Mouse (Mus musculus): ENCODE data around the gene Csnk2a1. TPM values are rescaled to one million over a fixed set of nuclear protein-coding genes. Genes with fewer than 3 reads are reported as not detected.
"Not testable (repeated sequence)": the region's sequence is repeated elsewhere in the genome, so short reads cannot be mapped to it uniquely, and the experiment has no call there.

Gene Csnk2a1
- total RNA-seq (2021): 100 to 1,000 TPM in 1 of 2 experiments, 10 to 100 TPM in 1; 96.6 to 109 TPM
- long read RNA-seq, experiment 1, full-length matches to known transcripts: 4 of 29 reads
- long read RNA-seq, experiment 1, partial matches to known transcripts: 6 of 29 reads
- long read RNA-seq, experiment 1, other reads (novel, unspliced or antisense): 19 of 29 reads
- long read RNA-seq, experiment 2, partial matches to known transcripts: 0 of 5 reads
- long read RNA-seq, experiment 2, other reads (novel, unspliced or antisense): 5 of 5 reads

DNA sequence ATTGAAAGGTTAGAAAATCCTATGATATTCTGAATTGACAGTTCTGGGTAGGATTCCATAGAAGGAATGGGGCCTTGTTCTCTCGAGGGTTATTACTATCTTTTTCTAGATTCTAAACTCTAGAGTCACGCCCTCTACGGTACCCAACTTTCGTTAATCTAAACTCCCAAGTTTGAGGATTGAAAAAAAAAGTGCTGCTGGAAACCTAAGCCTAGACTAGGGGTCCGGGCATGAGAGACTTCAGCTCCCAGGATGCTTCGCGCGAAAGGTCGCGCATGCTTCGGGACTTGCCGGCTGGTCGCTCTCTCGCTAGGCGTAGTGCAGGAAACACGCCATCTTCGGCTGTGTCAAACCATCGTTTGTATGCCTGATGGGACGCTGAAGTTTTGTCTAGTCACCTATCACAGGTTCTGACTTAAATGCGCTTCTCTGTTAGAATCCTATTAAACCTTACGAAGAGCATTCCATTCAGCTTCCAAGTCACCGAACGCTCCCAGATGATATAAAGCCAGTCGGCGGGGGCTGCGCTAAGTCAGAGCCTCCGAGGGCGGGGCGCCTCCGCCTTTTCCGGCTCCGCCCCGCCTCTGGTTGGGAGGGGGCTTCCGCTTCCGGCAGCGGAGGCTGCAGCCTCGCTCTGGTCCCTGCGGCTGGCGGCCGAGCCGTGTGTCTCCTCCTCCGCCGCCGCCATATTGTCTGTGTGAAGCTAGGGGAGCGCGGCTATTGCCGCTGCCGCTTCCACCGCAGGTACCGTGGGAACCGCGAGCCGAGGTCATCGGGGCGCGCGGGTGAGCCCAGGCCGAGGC is at the start of gene Csnk2a1:
TSS of gene Csnk2a1 (plus strand) at position 592 of the 803 bp plus-strand sequence.
- DNase-seq: peak; percentile 94

DNA sequence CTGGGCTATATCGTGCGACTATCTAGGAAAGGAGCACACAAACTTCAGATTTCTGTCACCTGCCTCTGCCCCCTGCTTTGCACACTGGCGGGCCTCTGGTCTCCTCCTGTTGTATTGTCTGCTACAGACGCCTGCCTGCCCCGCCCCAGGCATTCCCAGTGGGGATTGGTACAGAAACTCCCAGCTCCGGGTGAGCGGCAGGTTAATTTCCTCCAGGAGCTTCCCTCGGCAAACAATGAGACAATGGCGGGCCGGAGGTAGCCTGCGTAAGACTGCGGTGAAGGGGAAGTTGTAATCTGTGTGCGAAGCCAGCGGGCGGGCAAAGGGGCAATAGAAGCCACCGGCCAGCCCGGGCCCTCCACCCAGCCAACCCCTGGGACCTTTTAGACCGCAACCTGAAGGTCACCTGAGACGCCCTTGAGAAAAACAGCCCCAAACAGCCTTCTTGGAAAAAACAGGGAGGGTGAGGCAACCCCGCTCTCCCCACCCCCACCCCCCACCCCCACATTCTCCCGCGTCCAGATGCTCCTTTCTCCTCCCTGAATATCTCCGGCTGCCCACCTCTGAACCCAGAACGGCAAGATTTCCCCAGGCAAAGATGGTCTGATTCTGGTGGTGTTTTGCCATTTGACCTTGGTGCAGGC is 49.4 kb upstream of the Csnk2a1 start:
- peak; percentile 54 for DNase-seq

DNA sequence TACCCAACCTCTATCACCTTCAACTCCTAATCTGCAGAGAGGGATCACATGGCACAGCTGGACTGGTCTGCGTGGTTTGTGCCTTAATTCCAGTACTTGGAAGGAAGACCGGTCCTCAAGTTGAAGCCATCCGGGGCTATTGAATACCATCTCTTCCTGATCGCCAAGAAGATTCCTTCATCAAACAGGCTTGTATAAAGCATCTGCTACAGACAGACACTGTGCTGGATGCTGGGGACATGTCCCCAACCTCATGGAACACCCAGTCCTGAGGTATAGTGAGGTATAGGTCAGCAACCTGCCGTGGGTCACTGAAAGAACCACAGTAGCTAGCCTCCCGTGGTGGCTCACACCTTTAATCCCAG is 48.9 kb upstream of the Csnk2a1 start:
- no peak for DNase-seq

DNA sequence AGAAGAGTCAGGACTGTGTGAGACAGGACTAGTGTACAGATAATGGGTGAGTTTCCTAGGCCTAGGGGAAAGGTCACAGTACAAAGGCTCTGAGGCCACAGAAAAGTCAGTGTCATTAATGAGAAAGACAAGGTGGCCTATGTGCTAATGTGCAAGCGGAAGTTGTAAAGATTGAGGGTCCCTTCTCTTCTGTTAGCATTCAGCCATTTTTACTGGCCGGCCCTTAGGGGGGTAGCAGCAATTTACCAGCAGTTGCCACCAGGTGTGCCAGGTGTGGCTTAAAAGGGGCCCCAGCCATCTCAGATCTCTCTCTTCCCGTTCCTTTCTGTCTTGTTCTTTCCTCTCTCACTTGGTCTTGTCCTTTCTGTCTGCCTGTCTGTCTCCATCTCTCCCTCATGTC is 48.3 kb upstream of the Csnk2a1 start:
- DNase-seq: no peak

DNA sequence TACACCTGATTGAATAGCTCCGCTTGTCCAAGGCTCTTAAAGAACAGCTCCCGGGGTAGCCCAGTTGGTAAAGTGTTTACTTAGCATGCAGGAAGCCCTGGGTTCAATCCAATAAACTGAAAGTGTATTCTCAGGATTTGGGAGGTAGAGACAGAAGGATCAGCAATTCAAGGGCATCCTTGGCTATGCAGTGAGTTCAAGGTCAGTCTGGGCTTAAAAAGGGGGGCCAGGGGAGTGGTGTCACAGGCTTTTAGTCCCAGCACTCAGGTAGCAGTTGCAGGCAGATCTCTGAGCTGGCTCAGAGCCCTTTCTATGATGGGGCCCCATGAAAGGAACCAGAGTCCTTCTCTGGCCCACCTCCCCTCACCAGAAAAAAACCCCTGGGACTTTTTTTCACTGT is 47.3 kb upstream of the Csnk2a1 start:
- DNase-seq: no peak

DNA sequence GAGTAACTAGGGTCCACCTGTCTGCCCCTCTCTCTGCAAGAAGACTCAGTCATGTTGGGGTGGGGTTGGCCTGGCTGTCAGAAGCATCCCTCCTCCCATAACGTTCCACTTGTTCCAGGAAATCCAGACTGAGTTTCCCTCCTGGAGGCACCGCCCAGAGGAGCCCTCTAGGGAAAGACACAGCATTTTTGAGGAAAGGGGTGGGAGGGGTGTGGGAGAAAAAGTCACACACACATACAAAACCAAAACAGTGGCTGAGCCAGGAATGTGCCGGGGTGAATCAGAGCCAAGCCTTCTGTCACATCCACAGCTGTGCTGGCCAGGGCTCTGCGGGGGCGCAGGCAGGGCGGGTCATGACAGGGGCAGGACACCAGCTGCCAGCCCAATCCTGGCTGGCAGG is 46.3 kb upstream of the Csnk2a1 start:
- DNase-seq: peak; percentile 60

DNA sequence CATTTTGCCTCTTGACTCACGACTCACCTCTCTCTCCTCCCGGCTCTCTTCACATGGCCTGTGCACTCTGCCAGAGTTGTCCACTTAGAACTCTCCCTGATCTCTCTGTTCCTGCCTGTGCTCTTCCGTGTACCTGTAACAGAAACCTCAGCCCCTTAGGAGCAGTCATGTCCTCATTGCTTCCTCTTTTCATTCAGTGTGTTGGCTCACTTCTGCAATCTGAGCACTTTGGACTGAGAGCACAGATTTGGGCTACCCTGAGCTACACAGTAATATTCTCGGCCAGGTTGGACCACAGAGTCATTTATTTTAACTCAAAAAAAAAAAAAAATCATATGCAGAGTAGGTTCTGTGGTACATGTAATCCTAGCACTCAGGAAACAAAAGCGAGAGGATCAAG is 39.5 kb upstream of the Csnk2a1 start:
- DNase-seq: no peak

DNA sequence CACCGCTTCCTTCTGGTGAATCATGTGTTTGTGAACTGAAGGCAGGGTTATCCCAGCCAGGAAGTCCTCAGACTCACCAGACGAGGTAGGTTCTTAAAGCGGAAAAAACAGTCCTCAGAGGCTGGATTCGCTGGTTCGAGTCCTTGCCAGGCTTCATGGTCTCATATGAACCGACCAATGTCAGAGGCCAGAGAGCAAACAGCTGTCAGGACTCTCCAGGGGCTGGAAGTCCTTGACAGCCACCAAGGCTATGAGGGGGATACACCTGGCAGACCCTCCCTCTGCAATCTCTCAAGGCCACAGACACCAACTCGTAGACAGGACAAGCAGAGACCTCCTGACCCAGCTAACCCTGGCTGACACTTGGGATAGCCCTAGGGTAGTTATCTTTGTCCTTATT is 37.4 kb upstream of the Csnk2a1 start:
- DNase-seq: no peak

DNA sequence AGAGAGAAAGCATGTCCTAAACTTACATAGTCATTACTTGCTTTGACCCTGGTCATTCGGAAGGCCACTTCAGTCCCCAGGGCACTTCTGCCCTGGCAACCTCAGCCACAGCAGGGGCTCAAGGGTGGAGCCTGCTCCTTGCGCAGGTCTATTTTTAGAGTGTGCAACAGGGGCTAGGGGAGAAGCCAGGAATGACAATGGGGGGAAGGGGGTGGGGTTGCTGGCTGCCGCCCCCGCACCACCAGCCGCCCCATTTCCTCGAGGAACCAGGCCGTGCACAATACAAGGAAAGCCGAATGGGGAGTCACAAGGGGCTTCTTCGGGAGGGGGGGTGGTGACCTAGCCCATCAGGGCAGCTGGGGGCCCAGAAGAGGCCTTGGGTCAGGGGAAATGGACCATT is 37.0 kb upstream of the Csnk2a1 start:
- peak; percentile 30 for DNase-seq

DNA sequence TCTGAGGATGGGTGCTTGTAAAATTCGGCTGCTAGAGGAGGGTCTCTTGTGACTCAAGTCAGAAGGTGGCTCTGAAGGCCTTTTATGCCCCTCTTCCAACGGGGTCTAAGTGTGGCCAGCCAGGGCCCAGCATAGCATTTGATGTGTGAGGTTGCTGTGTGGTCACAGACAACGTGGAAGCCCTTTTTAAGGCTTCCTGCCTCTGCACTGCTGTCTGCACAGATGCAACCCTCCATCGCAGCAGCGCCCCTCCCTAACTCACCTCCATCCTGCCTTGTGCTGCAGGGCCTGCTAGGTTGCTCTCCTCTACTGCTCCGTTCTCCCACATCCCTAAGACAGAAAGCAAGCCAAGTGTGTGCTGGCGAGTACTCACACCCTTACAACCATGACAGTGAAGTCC is 36.5 kb upstream of the Csnk2a1 start:
- no peak for DNase-seq

DNA sequence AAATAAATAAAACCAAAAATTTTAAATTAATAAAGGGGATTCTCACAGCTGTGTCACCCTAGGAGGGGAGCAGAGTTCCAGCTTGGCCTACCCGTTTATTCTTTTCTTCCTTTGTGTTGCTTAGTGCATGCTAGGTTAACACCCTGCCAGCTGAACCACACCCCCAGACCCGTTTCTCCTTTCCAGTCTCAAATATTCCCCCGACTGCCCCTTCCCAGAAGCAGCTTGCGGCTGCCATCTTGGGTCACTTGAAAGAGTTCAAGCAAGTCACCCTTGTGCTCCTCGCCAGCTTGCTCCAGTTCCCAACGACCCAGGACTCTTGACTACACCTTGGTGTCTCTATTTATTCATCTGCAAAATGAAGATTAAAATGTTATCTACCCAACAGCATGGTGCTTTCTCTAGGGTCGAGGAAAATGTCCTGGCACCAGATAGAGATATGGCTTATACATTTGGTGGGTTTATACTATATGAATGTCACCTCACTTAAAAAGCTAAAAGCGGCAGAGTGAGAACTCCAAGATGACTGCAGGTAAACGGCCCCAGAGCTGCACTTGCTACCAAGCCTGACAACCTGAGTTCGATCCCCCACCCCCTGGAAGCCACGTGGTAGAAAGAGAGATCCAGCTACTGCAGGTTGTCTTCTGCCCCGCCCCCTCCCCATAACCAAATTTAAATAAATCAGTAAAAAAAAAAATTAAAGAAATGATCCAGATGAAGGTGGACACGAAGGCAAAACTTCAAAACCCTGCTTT is 33.9 kb upstream of the Csnk2a1 start:
- no peak for DNase-seq

DNA sequence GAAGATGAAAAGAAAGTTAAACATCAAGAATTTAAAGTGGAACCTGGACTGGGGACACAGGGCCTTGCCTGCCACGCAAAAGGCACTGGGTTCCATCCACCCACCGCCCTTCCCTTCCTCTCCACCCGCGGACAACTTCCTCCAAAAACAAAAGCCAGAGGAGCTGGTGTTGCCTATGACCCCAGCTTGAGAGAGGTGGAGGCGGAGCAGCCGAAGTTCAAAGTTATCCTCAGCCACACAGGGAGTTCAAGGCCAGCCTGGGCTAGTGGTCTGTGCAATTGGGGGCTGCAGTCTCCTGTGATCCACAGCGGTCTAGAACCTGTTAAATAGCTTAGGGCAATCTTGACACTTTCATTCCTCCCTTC is 33.3 kb upstream of the Csnk2a1 start:
- no peak for DNase-seq

DNA sequence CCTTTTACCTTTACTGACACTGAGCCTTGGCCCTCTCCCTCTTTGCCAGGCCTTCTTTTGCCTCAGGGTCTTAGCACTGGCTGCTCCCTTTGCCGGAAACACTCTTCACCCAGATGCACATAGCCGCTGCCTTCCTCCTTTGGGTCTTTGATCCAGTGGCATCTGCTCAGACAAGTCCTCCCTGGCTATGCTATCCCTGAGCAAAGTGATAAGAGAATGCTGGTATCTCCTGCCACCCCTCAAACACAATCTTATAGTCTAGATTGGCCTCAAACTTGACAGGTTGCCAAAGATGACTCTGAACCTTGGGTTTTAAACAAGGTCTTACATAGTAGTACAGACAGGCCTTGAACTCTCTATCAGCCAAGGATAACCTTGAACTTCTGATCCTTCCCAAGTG is 32.1 kb upstream of the Csnk2a1 start:
- DNase-seq: no peak

DNA sequence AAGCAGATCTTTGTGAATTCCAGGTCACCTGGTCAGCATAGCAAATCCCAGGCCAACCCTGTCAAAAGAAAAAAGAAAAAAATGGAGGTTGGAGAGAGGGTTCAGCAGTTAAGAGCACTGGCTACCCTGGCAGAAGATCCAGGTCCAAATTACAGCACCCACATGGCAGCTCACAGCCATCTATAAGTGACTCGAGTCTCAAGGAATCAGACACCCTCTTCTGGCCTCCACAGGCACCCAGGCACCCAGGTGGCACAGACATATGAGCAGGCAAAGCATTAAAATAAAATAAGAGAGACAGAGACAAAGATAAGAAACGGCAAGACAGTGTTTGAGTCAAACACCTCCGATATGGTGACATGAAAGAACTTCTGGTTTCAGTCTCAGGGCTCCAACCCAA is 29.7 kb upstream of the Csnk2a1 start:
- DNase-seq: no peak

DNA sequence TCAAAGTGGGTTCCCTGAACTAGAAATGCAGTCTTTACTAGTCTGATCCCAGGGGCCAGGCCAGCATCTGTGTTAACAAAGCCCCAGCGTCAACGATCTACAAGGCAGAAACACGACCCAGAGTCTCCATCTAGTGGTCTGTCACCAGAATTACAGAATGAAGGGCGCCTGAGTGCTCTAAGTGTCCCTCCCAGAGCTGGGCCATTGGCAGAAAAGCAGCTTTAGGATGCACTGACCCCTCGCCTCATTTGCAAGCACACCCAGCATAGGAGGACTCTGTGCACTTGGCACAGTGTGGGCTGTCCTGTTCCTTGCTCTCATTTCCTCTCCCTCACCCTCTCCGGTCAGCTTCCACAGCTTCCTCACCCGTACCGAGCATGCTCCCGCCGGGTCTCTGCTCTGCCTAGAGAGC is 29.3 kb upstream of the Csnk2a1 start:
- peak; percentile 69 for DNase-seq

DNA sequence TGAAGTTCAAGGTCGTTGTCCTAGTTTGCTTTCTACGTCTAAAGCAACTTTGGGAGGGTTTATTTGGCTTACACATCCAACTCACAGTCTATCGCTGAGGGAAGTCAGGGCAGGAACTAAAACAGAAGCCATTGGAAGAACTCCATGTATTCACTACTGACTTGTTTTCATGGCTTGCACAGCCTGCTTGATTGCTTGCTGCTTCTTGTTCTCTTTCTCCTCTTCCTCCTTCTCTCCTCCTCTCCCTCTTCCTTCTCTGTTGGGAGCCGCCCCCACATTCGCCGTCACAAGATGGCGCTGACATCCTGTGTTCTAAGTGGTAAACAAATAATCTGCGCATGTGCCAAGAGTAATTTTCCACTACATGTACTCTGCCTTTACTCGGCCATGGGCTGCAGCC is 20.5 kb upstream of the Csnk2a1 start:
- DNase-seq: not testable (repeated sequence)

DNA sequence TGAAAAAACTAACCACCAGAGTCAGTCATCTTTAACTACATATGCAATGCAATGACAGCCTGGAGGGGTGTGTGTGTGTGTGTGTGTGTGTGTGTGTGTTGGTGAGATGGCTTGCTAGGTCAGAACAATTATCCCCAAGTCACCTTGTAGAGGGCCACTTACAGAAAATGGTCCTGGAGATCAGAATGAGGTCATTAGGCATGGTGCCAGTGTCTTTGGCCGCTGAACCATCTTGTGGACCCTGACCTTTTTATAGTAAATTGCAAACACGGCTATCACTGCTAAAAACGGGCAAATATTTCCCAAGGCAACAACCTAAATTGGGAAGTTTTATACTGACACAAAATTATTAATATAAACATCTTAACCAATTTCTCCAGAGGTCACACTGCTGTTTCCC is 14.8 kb upstream of the Csnk2a1 start:
- peak; percentile 61 for DNase-seq

DNA sequence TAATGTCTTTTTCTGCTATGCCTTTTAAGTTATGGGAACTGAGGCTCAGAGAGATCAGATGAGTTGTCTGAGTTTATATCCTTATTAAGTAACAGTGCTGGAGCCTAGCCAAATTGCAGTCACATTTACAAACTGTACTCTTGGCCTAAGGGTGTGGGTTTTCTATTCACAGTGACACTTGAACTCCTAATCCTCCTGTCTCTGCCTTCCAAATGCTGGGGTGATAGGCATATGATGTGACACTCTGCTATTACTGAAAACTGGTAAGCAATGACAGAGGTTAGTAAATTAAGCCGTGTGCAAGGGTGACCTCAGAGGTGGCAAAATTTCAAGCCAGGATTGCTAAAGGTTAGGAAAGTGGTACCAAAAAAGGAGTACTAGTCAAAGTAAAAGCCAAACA is 9.7 kb upstream of the Csnk2a1 start:
- peak; percentile 35 for DNase-seq

DNA sequence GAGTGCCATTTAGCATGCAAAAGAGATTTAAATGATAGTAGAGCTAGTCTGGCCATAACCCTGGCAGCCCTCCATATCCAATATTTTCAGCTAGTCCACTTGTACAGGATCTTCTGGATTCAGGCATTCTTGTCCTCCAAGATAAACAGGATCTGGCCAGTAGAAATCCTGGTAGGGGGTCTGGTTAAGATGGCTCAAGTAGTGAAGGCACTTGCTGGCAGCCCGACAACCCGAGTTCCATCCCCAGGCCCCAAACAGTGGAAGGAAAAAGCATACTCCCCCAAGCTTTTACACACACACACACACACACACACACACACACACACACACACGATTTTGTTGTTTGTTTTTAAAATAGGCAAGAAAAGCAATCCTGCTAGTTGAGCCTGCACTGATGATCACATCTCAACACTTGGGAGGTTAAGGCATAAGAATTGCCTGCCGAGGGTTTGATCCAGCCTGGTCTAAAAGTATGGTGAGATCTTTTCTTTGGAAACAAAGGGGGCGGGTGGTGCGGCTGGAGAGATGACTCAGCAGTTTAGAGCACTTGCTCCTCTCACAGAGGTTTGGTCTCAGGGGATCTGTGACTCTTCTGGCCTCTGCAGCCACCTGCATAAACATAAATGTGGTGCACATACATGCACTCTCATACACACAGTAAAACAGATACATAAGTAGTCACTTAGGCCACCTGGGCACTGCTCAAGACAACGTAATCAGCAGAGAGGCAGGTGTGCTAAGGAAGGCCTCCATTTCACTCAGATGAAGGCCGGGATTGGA is 2.9 kb upstream of the Csnk2a1 start:
- no peak for DNase-seq

DNA sequence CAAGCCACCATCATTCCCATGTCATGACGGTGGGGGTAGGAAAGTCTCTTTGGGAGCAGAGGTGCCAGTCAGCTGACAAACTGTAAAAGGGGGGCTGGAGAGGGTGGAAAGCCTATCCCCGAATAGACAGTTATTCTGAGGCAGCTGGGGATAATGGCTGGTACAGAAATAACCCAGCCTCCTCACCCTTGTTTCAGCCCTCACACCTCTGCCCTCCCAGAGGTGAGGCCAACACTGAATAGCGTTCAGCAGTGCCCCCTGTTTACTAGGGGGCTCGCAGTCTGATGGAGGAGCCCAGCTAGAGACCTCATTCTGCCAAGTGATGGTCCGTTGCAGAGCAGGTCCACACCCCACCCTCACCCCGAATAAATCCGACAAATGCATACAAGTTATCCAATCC is 1.1 kb upstream of the Csnk2a1 start:
- no peak for DNase-seq

DNA sequence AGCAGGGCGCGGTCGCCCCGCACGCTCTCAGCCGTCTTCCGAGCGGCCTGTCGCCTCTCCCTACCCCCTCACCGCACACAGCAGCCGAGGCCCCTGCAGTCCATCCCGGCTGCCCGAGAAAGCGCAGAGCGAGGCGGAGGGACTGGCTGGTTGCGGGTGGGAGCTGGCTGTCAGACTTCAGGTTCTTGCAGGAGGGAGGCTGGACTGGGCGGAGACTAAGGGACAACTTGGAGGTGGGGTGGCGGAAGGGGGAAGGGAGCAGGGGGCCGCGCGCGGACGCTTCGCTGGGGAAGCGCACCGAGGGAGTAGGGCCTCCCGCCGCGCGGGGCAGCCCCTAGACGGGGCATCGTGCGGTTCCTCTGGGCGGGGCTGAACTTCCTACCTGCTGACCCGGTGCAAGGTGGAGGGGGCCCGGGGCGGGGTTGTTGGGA is 427 bp downstream of the Csnk2a1 start:
- DNase-seq: peak; percentile 81

DNA sequence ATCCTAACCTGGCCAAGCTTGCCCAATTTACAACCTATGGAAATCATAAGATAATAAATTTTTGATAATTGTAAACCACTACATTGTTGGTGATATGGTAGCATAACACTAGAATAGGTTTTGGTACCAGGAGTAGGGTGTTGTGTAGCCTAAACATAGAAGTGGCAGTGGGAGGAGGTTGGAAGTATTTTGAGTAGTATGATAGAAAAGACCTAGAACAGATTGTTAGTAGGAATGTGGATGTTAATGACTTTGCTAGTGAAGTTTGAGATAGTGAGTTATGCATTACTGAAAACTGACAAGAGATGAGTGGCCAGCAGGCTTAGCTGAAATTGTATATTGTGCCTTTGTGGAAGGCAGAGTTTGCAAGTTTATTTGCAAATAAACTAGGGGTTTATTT is 3.4 kb downstream of the Csnk2a1 start:
- no peak for DNase-seq

Data from adrenal gland, postnatal 10 days (tissue).